Mouse (Mus musculus): ENCODE measurements around the gene Papss2. TPM values are rescaled to one million over a fixed set of nuclear protein-coding genes. Genes with fewer than 3 reads are reported as not detected.

Papss2 gene
- total RNA-seq, 2 experiments from 2014 or later: 13.1 to 15.2 TPM

DNA sequence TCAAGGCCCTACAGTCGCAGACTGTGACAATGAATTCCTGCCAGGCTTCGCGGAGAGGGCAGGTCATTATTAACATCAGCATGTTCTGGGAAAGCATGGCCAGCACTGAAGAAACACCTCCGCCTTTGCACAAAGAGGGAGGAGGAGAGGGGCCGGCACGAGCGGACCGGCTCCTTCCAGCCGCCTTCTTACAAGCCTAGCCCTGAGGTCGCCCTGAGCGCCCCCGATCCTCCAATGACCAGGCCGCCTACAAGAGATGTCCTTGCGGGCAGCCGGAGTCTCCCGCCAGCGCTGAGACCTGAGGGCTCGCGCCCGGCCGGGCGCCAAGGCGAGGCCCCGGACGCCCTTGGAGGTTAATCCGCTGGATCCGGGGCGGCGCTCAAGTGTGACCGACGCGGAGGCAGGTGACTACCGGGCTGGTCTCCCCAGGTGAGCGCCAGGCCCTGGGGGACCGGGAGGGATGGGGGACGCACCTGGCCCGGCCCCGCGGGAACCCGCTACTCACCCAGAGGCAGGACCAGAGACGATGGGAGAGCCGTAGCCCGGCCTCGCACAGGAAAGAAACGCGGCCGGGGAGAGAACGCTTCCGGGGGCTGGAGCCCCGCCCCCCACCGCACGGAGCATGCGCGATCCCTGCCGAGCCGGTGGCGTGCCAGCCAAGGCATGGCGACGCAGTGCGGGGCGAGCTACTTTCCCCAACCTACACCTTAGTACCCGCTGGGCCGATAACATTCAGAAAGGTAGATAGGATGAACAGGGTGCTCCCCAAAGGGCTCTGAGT, 116.4 kb downstream of the Papss2 start:
- peak; percentile 93 to 94 for DNase-seq

GRCm38 (mm10) chr19:32712588-32713042, 117.0 kb downstream of the Papss2 start:
- peak; percentile 79 to 81 for DNase-seq

- DNase-seq: no peak
These were observed 117.9 kb downstream of the Papss2 start for GRCm38 (mm10) chr19:32713471-32713870.

- peak; percentile 84 to 89 for DNase-seq
These were observed 119.6 kb downstream of the Papss2 start for GRCm38 (mm10) chr19:32715201-32715600.

DNA sequence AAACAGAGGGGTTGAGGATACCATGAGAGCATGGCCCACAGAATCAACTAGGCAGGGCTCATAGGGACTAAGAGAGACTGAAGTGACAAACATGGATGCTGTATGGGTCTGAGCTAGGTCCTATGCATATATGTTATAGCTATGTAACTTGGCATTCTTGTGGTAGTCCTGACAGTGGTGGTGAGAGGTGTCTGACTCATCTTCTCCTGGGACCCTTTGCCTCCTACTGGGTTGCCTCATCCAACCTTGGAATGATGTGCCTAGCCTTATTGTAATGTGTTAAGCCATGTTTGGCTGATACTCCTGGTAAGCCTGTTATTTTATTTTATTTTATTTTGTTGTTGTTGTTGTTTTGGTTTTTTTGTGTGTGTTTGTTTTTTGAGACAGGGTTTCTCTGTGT, 120.1 kb downstream of the Papss2 start:
- no peak for DNase-seq

Other genes with a start within 250 kb of the Papss2 start
- gene Sgms1, start 206.1 kb upstream of the Papss2 start, total RNA-seq (2021): 10 to 100 TPM; 55.3 to 63.9 TPM
- gene Rpl9-ps6, start 129.2 kb upstream of the Papss2 start, total RNA-seq (2021): 10 to 100 TPM; 28.5 to 47.2 TPM
- gene Minpp1, start 110.0 kb upstream of the Papss2 start, total RNA-seq (2021): 10 to 100 TPM; 14.4 to 14.7 TPM
- gene Atad1, start 144.0 kb downstream of the Papss2 start, total RNA-seq (2021): 10 to 100 TPM; 90.5 to 91.8 TPM
- 10 to 100 TPM; 59.0 to 60.3 TPM for gene Pten, start 161.7 kb downstream of the Papss2 start, total RNA-seq (2021)